ENCODE assay signal across 8 mouse cellular contexts in genomic region chr5:100518049-100519026, GRCm38 (mm10). TPM values are rescaled to one million over a fixed set of nuclear protein-coding genes. Genes with fewer than 3 reads are reported as not detected.
DNase-seq lines count a peak whose midpoint lies in the region; ATAC-seq and TF ChIP-seq lines count a peak whose summit lies in the region.

Gene Cops4 (plus strand): TSS chr5:100518309.

- H3K9me3 ChIP-seq in ES-E14 (ENCODE audit: control insufficient read depth, insufficient read depth, low read depth, low read length) = no peaks in the 10 kb centered on the region; the same call in 1 of the 2 replicates
- no peaks in the 10 kb centered on the region for H3K9me3 ChIP-seq in forebrain, embryonic 15.5 days

- 0 out of 2 replicates have a peak within 1 kb of the TSS, but pooled peaks have one; percentile 4 for H3K27ac ChIP-seq in ES-E14 (ENCODE audit: insufficient read depth, low read depth, low read length, poor library complexity, severe bottlenecking)
- H3K27ac ChIP-seq in forebrain, embryonic 15.5 days (replicated peaks) = peak within 1 kb of the TSS; percentile 78

- under 1% methylated on average over 64 of the region's 64 CpGs for WGBS in forebrain, embryonic 15.5 days
- under 1% methylated on average over 64 of the region's 64 CpGs for WGBS in lung, adult 2 months

- peak within 1 kb of the TSS; percentile 93 to 96 for H3K4me3 ChIP-seq in ES-E14 (ENCODE audit: insufficient read depth in 1 of 2, low read depth in 1 of 2, low read length in 2 of 2, poor library complexity in 1 of 2, severe bottlenecking in 1 of 2)
- peak within 1 kb of the TSS; percentile 56 for H3K4me3 ChIP-seq in forebrain, embryonic 15.5 days
- H3K4me3 ChIP-seq in lung, adult 2 months (replicated peaks; ENCODE audit: extremely low read depth, low read depth, low read length) = peak within 1 kb of the TSS; percentile 72

- peaks cover 8% of the 10 kb centered on the region for H3K36me3 ChIP-seq in ES-E14 (ENCODE audit: control insufficient read depth, insufficient read depth, low read length, poor library complexity, severe bottlenecking)
- no peaks in the 10 kb centered on the region for H3K36me3 ChIP-seq in forebrain, embryonic 15.5 days

- ATAC-seq in forebrain, embryonic 15.5 days (replicated peaks) = peak; percentile 100
- peak; percentile 100 for ATAC-seq in neutrophil, adult 5-6 weeks (ENCODE audit: extremely low read depth, insufficient number of reproducible peaks, low FRiP score, poor library complexity, severe bottlenecking)

- TF ChIP-seq CTCF in lung, adult 2 months (IDR thresholded peaks at IDR 0.05; ENCODE audit: insufficient read depth, low read length) = no peak

- H3K27me3 ChIP-seq in forebrain, embryonic 15.5 days = no peaks in the 10 kb centered on the region

- in situ Hi-C loops in ES-E14 (cut with MboI; ENCODE audit: low sequenced_read_pairs in 2 of 2, unreplicated experiment in 2 of 2) = no loop called here

- peak; percentile 71; the same call in 1 of the 2 replicates for TF ChIP-seq POLR2A in lung, adult 2 months (IDR thresholded peaks at IDR 0.05; ENCODE audit: borderline replicate concordance, extremely low read depth, low read depth, low read length)

- intact Hi-C loops in heart, postnatal 25 days (cut with DNase I) = loop anchor here (1.0 to 5.0 kb wide), 3 partner anchors 20 to 91 kb away; no protein-coding TSS in a partner anchor

- 0 out of 4 replicates have a peak, but pooled peaks cover 0 to 2% of the 10 kb centered on the region in 2 experiments for H3K4me1 ChIP-seq in ES-E14 (ENCODE audit: control insufficient read depth in 2 of 2, insufficient read depth in 2 of 2, low read length in 2 of 2, poor library complexity in 1 of 2)
- peaks cover 24% of the 10 kb centered on the region for H3K4me1 ChIP-seq in forebrain, embryonic 15.5 days
- peaks cover 15% of the 10 kb centered on the region for H3K4me1 ChIP-seq in lung, adult 2 months (ENCODE audit: control insufficient read depth, insufficient read depth, low read length)

- peak within 1 kb of the TSS; percentile 85 for H3K9ac ChIP-seq in ES-E14 (ENCODE audit: insufficient read depth, low read depth, low read length, poor library complexity, severe bottlenecking)
- peak within 1 kb of the TSS; percentile 65 for H3K9ac ChIP-seq in forebrain, embryonic 15.5 days (replicated peaks)

- peak; percentile 98 for DNase-seq in ES-E14 (ENCODE audit: low read depth, low spot score)
- DNase-seq in cerebellum, adult 11-12 months = peak; percentile 99
- DNase-seq in heart, postnatal 25 days (ENCODE audit: low spot score) = peak; percentile 97
- DNase-seq in layer of hippocampus, adult 18-20 months (ENCODE audit: low spot score in 2 of 2) = peak; percentile 98
- peak; percentile 92 for DNase-seq in lung, adult 2 months
- DNase-seq in thymus, adult 18-20 months = peak; percentile 96 to 98

- H3K4me2 ChIP-seq in forebrain, embryonic 15.5 days (replicated peaks) = peak within 1 kb of the TSS; percentile 69

TF ChIP-seq in ES-E14, 5 proteins besides CTCF, POLR2A, EP300 and RAD21:
- TF ChIP-seq ZC3H11A (IDR thresholded peaks at IDR 0.05; ENCODE audit: borderline replicate concordance, low read depth, low read length) (no peak), HCFC1 (IDR thresholded peaks at IDR 0.05; ENCODE audit: borderline replicate concordance, insufficient read depth, low read length) (peak; percentile 81; the same call in 1 of the 2 replicates)

RNA-seq across cellular contexts. Expression of gene Cops4, which starts in this region (rescaled TPM):
- total RNA-seq in ES-E14 (2012; rRNA removed) = 71.6 and 101 TPM in 2 replicates
- 186 and 192 TPM in 2 replicates for polyA plus RNA-seq in forebrain, embryonic 15.5 days (2015; fragmentation: Nextera tagmentation; extraction: Ambion mirVana)
- total RNA-seq in heart, postnatal 25 days (2021) = 10 to 100 TPM; 79.7 to 85.4 TPM
- 10 to 100 TPM; 80.8 to 83.3 TPM for total RNA-seq in layer of hippocampus, adult 18-20 months (2021)
- 14.2 and 20.9 TPM in 2 replicates for polyA plus RNA-seq in lung, adult 2 months (2012; rRNA removed)
- total RNA-seq in neutrophil, adult 5-6 weeks (2017) = 70.2 and 76.5 TPM in 2 replicates

Comparison
In these comparisons a context has a peak if more than half of its experiments do, and no peak if none do; other contexts are left out.
1. Peak in every context shown above with its lines: DNase-seq, ATAC-seq, H3K4me3 ChIP-seq and H3K27ac ChIP-seq.